Mouse (Mus musculus) bone marrow, adult 2 months (tissue): Measurements from ENCODE around the gene Cpsf3. TPM values are rescaled to one million over a fixed set of nuclear protein-coding genes. Genes with fewer than 3 reads are reported as not detected.

ENCODE experiments used
- H3K27ac ChIP-seq: fragments of 200-500 bp; 2 replicates; pipeline ENCODE4 v1.5.1; 2012; ENCODE audit warnings: low read depth, mild to moderate bottlenecking, control low read depth, inconsistent platforms, low read length; ENCODE audit not compliant: control insufficient read depth, poor library complexity, insufficient read depth
- H3K4me1 ChIP-seq: fragments of 200-500 bp; 2 replicates; pipeline ENCODE4 v1.6.1; 2011; ENCODE audit warnings: low read length; ENCODE audit not compliant: control insufficient read depth, insufficient read depth
- H3K4me3 ChIP-seq: fragments of 200-500 bp; replicated peaks from 2 replicates; pipeline ENCODE3; 2011; ENCODE audit warnings: mild to moderate bottlenecking, low read depth, low read length, control low read depth; ENCODE audit not compliant: control insufficient read depth
- CTCF ChIP-seq: fragments of 200-500 bp; IDR thresholded peaks from 2 replicates; pipeline ENCODE4 v1.5.1; 2011; ENCODE audit warnings: low read length, control low read depth; ENCODE audit not compliant: control insufficient read depth, insufficient read depth
- POLR2A ChIP-seq: fragments of 200-500 bp; IDR thresholded peaks from 2 replicates; pipeline ENCODE4 v1.6.1; 2011; ENCODE audit warnings: low read depth, mild to moderate bottlenecking, control low read depth, low read length, borderline replicate concordance; ENCODE audit not compliant: control insufficient read depth
- WGBS: fragments of 180-500 bp; shearing (Covaris S2); methylation state at CpG from one replicate; pipeline ENCODE4 v1.1.7; 2018; 5-methylcytosine and 5-hydroxymethylcytosine counted together
- polyA plus RNA-seq: library from polyadenylated mRNA; stranded (reverse); fragments of >200 nt; gene quantifications from 2 replicates; pipeline ENCODE4 v1.2.4, GENCODE M21; 2011; ENCODE audit warnings: low replicate concordance; ENCODE audit not compliant: missing spikeins, insufficient read depth, insufficient read length

Cpsf3 gene
- polyA plus RNA-seq, 1 experiment, result 89.6 TPM

DNA sequence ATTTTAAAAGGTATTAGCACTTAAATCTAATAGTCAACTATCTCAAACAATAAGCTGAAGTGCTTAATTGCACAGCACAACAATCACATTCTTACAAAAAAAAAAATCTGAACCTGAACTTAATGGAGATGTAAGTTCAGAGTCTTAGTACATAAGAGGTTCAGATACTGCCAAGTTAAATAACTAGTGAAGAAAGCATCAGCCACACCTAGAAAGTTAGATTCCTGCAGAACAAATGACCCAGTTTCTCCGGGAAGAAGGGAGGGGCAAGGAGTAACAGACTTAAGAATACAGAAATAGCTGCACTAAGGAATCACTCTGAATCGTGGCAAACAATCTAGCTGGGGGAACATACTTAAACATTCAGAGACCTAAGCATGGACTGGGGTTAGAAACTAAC is 77.5 kb downstream of the Cpsf3 start:
- 66% methylated on average over 2 of the region's 2 CpGs for WGBS
- H3K27ac ChIP-seq, result no peak overlapping the region
- no peak overlapping the region for H3K4me3 ChIP-seq
- TF ChIP-seq CTCF (no peak), POLR2A (no peak)
- no peaks in the 10 kb centered on the region for H3K4me1 ChIP-seq

DNA sequence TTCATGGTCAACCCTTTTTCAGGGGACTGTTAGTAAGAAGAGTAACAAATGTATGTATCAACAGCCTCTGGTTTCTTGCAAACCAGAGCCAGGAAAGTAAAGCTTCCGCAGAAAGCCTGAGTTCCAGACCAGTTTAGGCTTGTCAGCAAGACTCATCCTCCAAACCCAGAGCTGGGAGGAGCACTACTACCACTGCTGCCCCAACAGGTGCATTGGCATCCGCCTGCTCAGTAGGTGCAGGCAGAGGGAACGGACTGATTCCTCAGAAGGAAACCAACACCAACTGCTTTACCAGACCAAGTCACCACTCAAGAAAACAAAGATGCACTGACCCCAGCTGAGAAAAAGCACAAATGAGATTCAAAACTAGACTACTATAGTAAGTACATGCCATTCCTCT is 78.0 kb downstream of the Cpsf3 start:
- Histone ChIP-seq H3K4me1 (no peaks in the 10 kb centered on the region), H3K4me3 (no peak overlapping the region), H3K27ac (no peak overlapping the region)
- TF ChIP-seq CTCF, result no peak
- no peak for TF ChIP-seq POLR2A
- WGBS, result 89% methylated on average over 3 of the region's 3 CpGs

Other genes starting within 250 kb of the Cpsf3 start
- gene Itgb1bp1, start 893 bp downstream of the Cpsf3 start, polyA plus RNA-seq, result 23.9 and 45.6 TPM in 2 replicates
- 17.8 and 22.1 TPM in 2 replicates for gene Iah1, start 31.0 kb downstream of the Cpsf3 start, polyA plus RNA-seq
- gene Adam17, start 88.2 kb downstream of the Cpsf3 start, polyA plus RNA-seq, result 18.2 and 45.1 TPM in 2 replicates
- gene Ywhaq, start 132.2 kb downstream of the Cpsf3 start, polyA plus RNA-seq, result 42.3 and 84.6 TPM in 2 replicates